ENCODE assay signal across 8 mouse cellular contexts in the genomic region with DNA sequence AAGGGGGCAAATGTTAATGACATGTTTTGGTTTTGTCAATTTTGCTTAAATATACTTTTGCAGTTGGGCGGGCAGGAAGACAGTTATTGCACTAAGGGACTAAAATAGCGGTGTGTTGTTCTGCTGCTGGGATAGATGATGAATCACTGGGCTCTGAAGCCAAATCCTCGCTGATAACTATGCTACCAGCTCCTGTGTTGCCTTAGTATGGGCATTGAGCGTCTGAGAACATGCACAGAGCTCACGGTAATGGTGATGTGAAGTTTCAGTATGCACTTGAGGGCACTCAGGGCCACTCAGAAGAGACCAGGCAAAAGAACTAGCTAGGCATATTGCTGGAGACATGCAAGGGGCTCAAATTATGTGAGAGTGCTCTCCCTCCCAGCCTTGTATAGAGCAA.
DNase-seq lines count a peak whose midpoint lies in the region; ATAC-seq and TF ChIP-seq lines count a peak whose summit lies in the region.

No protein-coding gene starts in this region.

- H3K9me3 ChIP-seq in heart, postnatal 0 days (replicated peaks; ENCODE audit: control insufficient read depth, low read length) = no peaks in the 10 kb centered on the region
- no peaks in the 10 kb centered on the region for H3K9me3 ChIP-seq in liver, embryonic 16.5 days (replicated peaks; ENCODE audit: control insufficient read depth, low read length)
- no peaks in the 10 kb centered on the region for H3K9me3 ChIP-seq in stomach, postnatal 0 days (ENCODE audit: control insufficient read depth, low read length)

- H3K4me2 ChIP-seq in heart, postnatal 0 days (ENCODE audit: low read depth, low read length) = peak overlapping the region; percentile 84
- H3K4me2 ChIP-seq in liver, embryonic 16.5 days (ENCODE audit: low read depth, low read length) = peak overlapping the region; percentile 94
- peak overlapping the region; percentile 73 for H3K4me2 ChIP-seq in stomach, postnatal 0 days (replicated peaks; ENCODE audit: low read depth)

- intact Hi-C loops in left cerebral cortex, postnatal 4 days (cut with DNase I) = no loop called here

- DNase-seq in liver, adult 2 months (ENCODE audit: extremely low read depth, low read depth, low spot score) = peak; percentile 42
- DNase-seq in liver = no peak
- DNase-seq in heart, postnatal 0 days (ENCODE audit: low spot score) = peak; percentile 72
- DNase-seq in stomach, postnatal 0 days (ENCODE audit: low spot score) = no peak
- no peak for DNase-seq in urinary bladder, postnatal 25 days (ENCODE audit: low spot score)
- no peak for DNase-seq in left cerebral cortex, postnatal 4 days

- no peaks in the 10 kb centered on the region for H3K27me3 ChIP-seq in liver, adult 2 months (ENCODE audit: control insufficient read depth, insufficient read depth, low read length)
- no peaks in the 10 kb centered on the region for H3K27me3 ChIP-seq in heart, postnatal 0 days (ENCODE audit: control insufficient read depth, insufficient read depth, low read length)
- H3K27me3 ChIP-seq in liver, embryonic 16.5 days (ENCODE audit: control insufficient read depth, insufficient read depth, low read depth, low read length) = no peaks in the 10 kb centered on the region
- H3K27me3 ChIP-seq in stomach, postnatal 0 days (ENCODE audit: control insufficient read depth, insufficient read depth, low read length) = no peaks in the 10 kb centered on the region

- H3K79me2 ChIP-seq in liver, adult 2 months (ENCODE audit: control insufficient read depth, insufficient read depth, low read length) = peaks cover 32% of the 10 kb centered on the region

- TF ChIP-seq POLR2A in liver, adult 2 months (IDR thresholded peaks at IDR 0.05; ENCODE audit: extremely low read depth, insufficient read depth, low read length) = no peak

- peaks cover 27% of the 10 kb centered on the region for H3K4me1 ChIP-seq in liver, adult 2 months (ENCODE audit: control insufficient read depth, insufficient read depth, low read length)
- peaks cover 29% of the 10 kb centered on the region for H3K4me1 ChIP-seq in heart, postnatal 0 days (ENCODE audit: control insufficient read depth, insufficient read depth)
- H3K4me1 ChIP-seq in liver, embryonic 16.5 days (ENCODE audit: control insufficient read depth, low read depth, low read length) = peaks cover 15% of the 10 kb centered on the region
- H3K4me1 ChIP-seq in stomach, postnatal 0 days (replicated peaks; ENCODE audit: control insufficient read depth, insufficient read depth) = peaks cover 4% of the 10 kb centered on the region

- TF ChIP-seq CTCF in liver, adult 2 months (IDR thresholded peaks at IDR 0.05; ENCODE audit: low read depth, low read length) = no peak
- TF ChIP-seq CTCF in heart, postnatal 0 days (IDR thresholded peaks at IDR 0.05; ENCODE audit: low read depth) = no peak
- no peak for TF ChIP-seq CTCF in stomach, postnatal 0 days (IDR thresholded peaks at IDR 0.05; ENCODE audit: low read depth)

- TF ChIP-seq EP300 in heart, postnatal 0 days (IDR thresholded peaks at IDR 0.05; ENCODE audit: low read depth) = 0 out of 2 replicates have a peak, but pooled peaks have one; percentile 51
- no peak for TF ChIP-seq EP300 in stomach, postnatal 0 days (optimal IDR thresholded peaks at IDR 0.05)

- H3K27ac ChIP-seq in liver, adult 2 months (replicated peaks; ENCODE audit: insufficient read depth, low read depth, low read length) = peak overlapping the region; percentile 93
- peak overlapping the region; percentile 100 for H3K27ac ChIP-seq in heart, postnatal 0 days (ENCODE audit: low read depth)
- H3K27ac ChIP-seq in liver, embryonic 16.5 days (ENCODE audit: low read length) = no peak overlapping the region
- peak overlapping the region; percentile 98 for H3K27ac ChIP-seq in stomach, postnatal 0 days (replicated peaks)

- ATAC-seq in common myeloid progenitor, adult 5-6 weeks (replicated peaks; ENCODE audit: low read depth, poor library complexity, severe bottlenecking) = 0 out of 2 replicates have a peak, but pooled peaks have one; percentile 4
- peak; percentile 59 for ATAC-seq in heart, postnatal 0 days (ENCODE audit: insufficient read depth, low read depth)
- ATAC-seq in liver, embryonic 16.5 days (ENCODE audit: low read depth) = no peak
- no peak for ATAC-seq in stomach, postnatal 0 days (ENCODE audit: low FRiP score, low TSS enrichment)

- 3% methylated on average over 5 of the region's 5 CpGs for WGBS in liver, adult 2 months
- WGBS in heart, postnatal 0 days = 1% methylated on average over 5 of the region's 5 CpGs
- WGBS in liver, embryonic 16.5 days (ENCODE audit: insufficient replicate concordance) = 17% methylated on average over 5 of the region's 5 CpGs
- WGBS in stomach, postnatal 0 days = 1% methylated on average over 5 of the region's 5 CpGs

- H3K36me3 ChIP-seq in liver, adult 2 months (ENCODE audit: control insufficient read depth, insufficient read depth, low read length) = peaks cover 6% of the 10 kb centered on the region
- peaks cover 11% of the 10 kb centered on the region; the same call in 1 of the 2 replicates for H3K36me3 ChIP-seq in heart, postnatal 0 days (replicated peaks; ENCODE audit: control insufficient read depth, insufficient read depth, low read length)
- H3K36me3 ChIP-seq in liver, embryonic 16.5 days (ENCODE audit: control insufficient read depth, insufficient read depth) = no peaks in the 10 kb centered on the region; the same call in 1 of the 2 replicates
- H3K36me3 ChIP-seq in stomach, postnatal 0 days (ENCODE audit: control insufficient read depth, insufficient read depth, low read length) = no peaks in the 10 kb centered on the region

- peak overlapping the region; percentile 98 for H3K9ac ChIP-seq in liver, adult 2 months (ENCODE audit: low read depth, low read length)
- H3K9ac ChIP-seq in heart, postnatal 0 days (replicated peaks; ENCODE audit: low read depth, low read length) = peak overlapping the region; percentile 95
- peak overlapping the region; percentile 87 for H3K9ac ChIP-seq in liver, embryonic 16.5 days (ENCODE audit: low read depth, low read length)
- peak overlapping the region; percentile 93 for H3K9ac ChIP-seq in stomach, postnatal 0 days (ENCODE audit: low read length)

- H3K4me3 ChIP-seq in liver, adult 2 months (ENCODE audit: insufficient read depth, low read depth, low read length) = peak overlapping the region; percentile 89
- peak overlapping the region; percentile 83 for H3K4me3 ChIP-seq in heart, postnatal 0 days (ENCODE audit: low read depth, low read length)
- peak overlapping the region; percentile 80 for H3K4me3 ChIP-seq in liver, embryonic 16.5 days (ENCODE audit: low read depth, low read length)
- H3K4me3 ChIP-seq in stomach, postnatal 0 days (ENCODE audit: low read depth, low read length) = peak overlapping the region; percentile 85

Comparison
In these comparisons a context has a peak if more than half of its experiments do, and no peak if none do; other contexts are left out.
1. DNase-seq: peak in liver, adult 2 months (single experiment) and heart, postnatal 0 days (single experiment); none in liver (single experiment), stomach, postnatal 0 days (single experiment), urinary bladder, postnatal 25 days (single experiment) and left cerebral cortex, postnatal 4 days (single experiment).
2. ATAC-seq: peak in common myeloid progenitor, adult 5-6 weeks (single experiment) and heart, postnatal 0 days (single experiment); none in liver, embryonic 16.5 days (single experiment) and stomach, postnatal 0 days (single experiment).
3. Peak in every context shown above with its lines, with median percentiles within 50 percentile points of each other: H3K4me3 ChIP-seq, H3K9ac ChIP-seq and H3K4me2 ChIP-seq.